Mouse (Mus musculus) lung, embryonic 15.5 days (tissue): ENCODE measurements around the gene Ttc9. TPM values are rescaled to one million over a fixed set of nuclear protein-coding genes. Genes with fewer than 3 reads are reported as not detected.

Source experiments
- ATAC-seq: fragments of 200-750 bp; cut with Nextera tagmentation; 2 replicates; pipeline ENCODE4 v1.8.0; 2017; ENCODE audit warnings: moderate number of reproducible peaks, borderline replicate concordance; ENCODE audit not compliant: low FRiP score, low TSS enrichment; ENCODE audit errors: extremely low read depth
- H3K27ac ChIP-seq: fragments of 300-500 bp; sonication (generic); 2 replicates; pipeline ENCODE4 v1.5.1; 2015; ENCODE audit warnings: moderate library complexity, mild to moderate bottlenecking, inconsistent platforms
- H3K27me3 ChIP-seq: fragments of 300-500 bp; sonication (generic); 2 replicates; pipeline ENCODE4 v1.6.1; 2015; ENCODE audit warnings: inconsistent platforms
- H3K36me3 ChIP-seq: fragments of 300-500 bp; sonication (generic); 2 replicates; pipeline ENCODE4 v1.6.1; 2015; ENCODE audit warnings: inconsistent platforms
- H3K4me1 ChIP-seq: fragments of 300-500 bp; sonication (generic); 2 replicates; pipeline ENCODE4 v1.6.1; 2015; ENCODE audit warnings: inconsistent platforms
- H3K4me2 ChIP-seq: fragments of 300-500 bp; sonication (generic); 2 replicates; pipeline ENCODE4 v1.6.1; 2015; ENCODE audit warnings: inconsistent platforms, mild to moderate bottlenecking, moderate library complexity
- H3K4me3 ChIP-seq: fragments of 300-500 bp; sonication (generic); 2 replicates; pipeline ENCODE4 v1.5.1; 2015; ENCODE audit warnings: mild to moderate bottlenecking, inconsistent platforms
- H3K9ac ChIP-seq: fragments of 300-500 bp; sonication (generic); 2 replicates; pipeline ENCODE4 v1.6.1; 2015; ENCODE audit warnings: inconsistent platforms
- H3K9me3 ChIP-seq: fragments of 300-500 bp; sonication (generic); 2 replicates; pipeline ENCODE4 v1.6.1; 2016; ENCODE audit warnings: inconsistent platforms
- WGBS: fragments of 180-500 bp; shearing (Covaris S2); methylation state at CpG from one replicate; pipeline ENCODE4 v1.1.7; 2015; 5-methylcytosine and 5-hydroxymethylcytosine counted together
- polyA plus RNA-seq: library from polyadenylated mRNA; unstranded; fragments of >200 nt; fragmentation: Nextera tagmentation; extraction: Ambion mirVana; gene quantifications from 2 replicates; pipeline ENCODE4 v1.2.1, GENCODE M21; 2015

Gene Ttc9
- polyA plus RNA-seq = 5.6 and 6.9 TPM in 2 replicates

- H3K4me3 ChIP-seq = peak within 1 kb of the TSS; percentile 58
- peak within 1 kb of the TSS; percentile 86 for H3K4me2 ChIP-seq
- under 1% methylated on average over 74 of the region's 82 CpGs for WGBS
- no peaks in the 10 kb centered on the region for H3K9me3 ChIP-seq
- peaks cover 51% of the 10 kb centered on the region for H3K27me3 ChIP-seq
- peak within 1 kb of the TSS; percentile 83 for H3K27ac ChIP-seq
- H3K36me3 ChIP-seq = no peaks in the 10 kb centered on the region
- peak within 1 kb of the TSS; percentile 56 for H3K9ac ChIP-seq
- ATAC-seq = peak; percentile 41
- peaks cover 11% of the 10 kb centered on the region; the same call in 1 of the 2 replicates for H3K4me1 ChIP-seq
Observed at GRCm38 (mm10) chr12:81630915-81631660, at the start of gene Ttc9. Ttc9 (plus strand) TSS chr12:81631249.

- H3K4me3 ChIP-seq = peak within 1 kb of the TSS; percentile 93
- peaks cover 10% of the 10 kb centered on the region for H3K36me3 ChIP-seq
- ATAC-seq = peak; percentile 99
- no peaks in the 10 kb centered on the region for H3K9me3 ChIP-seq
- peak within 1 kb of the TSS; percentile 78 for H3K9ac ChIP-seq
- H3K27me3 ChIP-seq = no peaks in the 10 kb centered on the region
- 0 out of 2 replicates have a peak, but pooled peaks cover 9% of the 10 kb centered on the region for H3K4me1 ChIP-seq
- peak within 1 kb of the TSS; percentile 78 for H3K4me2 ChIP-seq
- WGBS = 2% methylated on average over 36 of the region's 36 CpGs
- H3K27ac ChIP-seq = peak within 1 kb of the TSS; percentile 46
Observed at GRCm38 (mm10) chr12:81594902-81595671, 36.0 kb upstream of the Ttc9 start, which contains the start of gene Med6. Med6 (minus strand) TSS chr12:81595008.

GRCm38 (mm10) chr12:81596547-81597262 is 34.3 kb upstream of the Ttc9 start:
- 0 out of 2 replicates have a peak, but pooled peaks cover 9% of the 10 kb centered on the region for H3K4me1 ChIP-seq
- no peak overlapping the region for H3K27ac ChIP-seq
- 72% methylated on average over 8 of the region's 8 CpGs for WGBS
- no peaks in the 10 kb centered on the region for H3K27me3 ChIP-seq
- no peak for ATAC-seq
- no peak overlapping the region for H3K4me3 ChIP-seq
- no peaks in the 10 kb centered on the region for H3K36me3 ChIP-seq
- no peak overlapping the region for H3K4me2 ChIP-seq
- no peaks in the 10 kb centered on the region for H3K9me3 ChIP-seq
- no peak overlapping the region for H3K9ac ChIP-seq

- H3K27ac ChIP-seq = no peak overlapping the region
- no peaks in the 10 kb centered on the region for H3K9me3 ChIP-seq
- no peak overlapping the region for H3K9ac ChIP-seq
- no peak for ATAC-seq
- no peaks in the 10 kb centered on the region for H3K27me3 ChIP-seq
- no peak overlapping the region for H3K4me2 ChIP-seq
- H3K36me3 ChIP-seq = no peaks in the 10 kb centered on the region
- WGBS = 49% methylated on average over 5 of the region's 5 CpGs
- H3K4me1 ChIP-seq = no peaks in the 10 kb centered on the region
- no peak overlapping the region for H3K4me3 ChIP-seq
Observed at GRCm38 (mm10) chr12:81604995-81605784, 25.9 kb upstream of the Ttc9 start.

- no peak for ATAC-seq
- no peaks in the 10 kb centered on the region for H3K36me3 ChIP-seq
- no peaks in the 10 kb centered on the region for H3K9me3 ChIP-seq
- H3K27me3 ChIP-seq = no peaks in the 10 kb centered on the region
- H3K27ac ChIP-seq = no peak overlapping the region
- no peaks in the 10 kb centered on the region for H3K4me1 ChIP-seq
- H3K4me3 ChIP-seq = no peak overlapping the region
- H3K9ac ChIP-seq = no peak overlapping the region
- no peak overlapping the region for H3K4me2 ChIP-seq
Observed at GRCm38 (mm10) chr12:81609445-81609844, 21.6 kb upstream of the Ttc9 start.

- H3K4me3 ChIP-seq = no peak overlapping the region
- no peak overlapping the region for H3K9ac ChIP-seq
- H3K27me3 ChIP-seq = no peaks in the 10 kb centered on the region
- H3K27ac ChIP-seq = no peak overlapping the region
- no peaks in the 10 kb centered on the region for H3K4me1 ChIP-seq
- no peaks in the 10 kb centered on the region for H3K9me3 ChIP-seq
- no peak for ATAC-seq
- H3K4me2 ChIP-seq = no peak overlapping the region
- 80% methylated on average over 6 of the region's 6 CpGs for WGBS
- H3K36me3 ChIP-seq = no peaks in the 10 kb centered on the region
Observed at GRCm38 (mm10) chr12:81615807-81616206, 15.2 kb upstream of the Ttc9 start.

GRCm38 (mm10) chr12:81616980-81617379 is 14.1 kb upstream of the Ttc9 start:
- Histone ChIP-seq H3K36me3 (no peaks in the 10 kb centered on the region), H3K9ac (no peak overlapping the region), H3K4me2 (no peak overlapping the region), H3K27me3 (no peaks in the 10 kb centered on the region), H3K4me1 (no peaks in the 10 kb centered on the region), H3K4me3 (no peak overlapping the region), H3K9me3 (no peaks in the 10 kb centered on the region), H3K27ac (no peak overlapping the region)
- ATAC-seq = no peak
- 45% methylated on average over 7 of the region's 7 CpGs for WGBS

GRCm38 (mm10) chr12:81619302-81619701 is 11.7 kb upstream of the Ttc9 start:
- Histone ChIP-seq H3K9me3 (no peaks in the 10 kb centered on the region), H3K4me3 (no peak overlapping the region), H3K4me2 (no peak overlapping the region), H3K36me3 (no peaks in the 10 kb centered on the region), H3K27ac (no peak overlapping the region), H3K4me1 (no peaks in the 10 kb centered on the region), H3K27me3 (no peaks in the 10 kb centered on the region), H3K9ac (no peak overlapping the region)
- 13% methylated on average over 5 of the region's 5 CpGs for WGBS
- 0 out of 2 replicates have a peak, but pooled peaks have one; percentile 14 for ATAC-seq

GRCm38 (mm10) chr12:81623377-81623776 is 7.7 kb upstream of the Ttc9 start:
- Histone ChIP-seq H3K4me2 (no peak overlapping the region), H3K27me3 (peaks cover 6% of the 10 kb centered on the region; the same call in 1 of the 2 replicates), H3K4me3 (no peak overlapping the region), H3K27ac (no peak overlapping the region), H3K9me3 (no peaks in the 10 kb centered on the region), H3K9ac (no peak overlapping the region), H3K4me1 (no peaks in the 10 kb centered on the region), H3K36me3 (no peaks in the 10 kb centered on the region)
- ATAC-seq = no peak
- WGBS = 72% methylated on average over 4 of the region's 4 CpGs

- Histone ChIP-seq H3K9ac (no peak overlapping the region), H3K27me3 (peaks cover 33% of the 10 kb centered on the region), H3K27ac (no peak overlapping the region), H3K4me2 (no peak overlapping the region), H3K9me3 (no peaks in the 10 kb centered on the region), H3K4me1 (peaks cover 5% of the 10 kb centered on the region; the same call in 1 of the 2 replicates), H3K4me3 (no peak overlapping the region), H3K36me3 (no peaks in the 10 kb centered on the region)
- ATAC-seq = no peak
- 70% methylated on average over 12 of the region's 12 CpGs for WGBS
Observed at GRCm38 (mm10) chr12:81626226-81626861, 4.7 kb upstream of the Ttc9 start.

- 50% methylated on average over 6 of the region's 6 CpGs for WGBS
- no peak overlapping the region for H3K4me3 ChIP-seq
- H3K36me3 ChIP-seq = no peaks in the 10 kb centered on the region
- H3K9ac ChIP-seq = no peak overlapping the region
- peaks cover 44% of the 10 kb centered on the region for H3K27me3 ChIP-seq
- no peak overlapping the region for H3K4me2 ChIP-seq
- no peak for ATAC-seq
- H3K9me3 ChIP-seq = no peaks in the 10 kb centered on the region
- peaks cover 11% of the 10 kb centered on the region; the same call in 1 of the 2 replicates for H3K4me1 ChIP-seq
- H3K27ac ChIP-seq = no peak overlapping the region
Observed at GRCm38 (mm10) chr12:81627426-81627825, 3.6 kb upstream of the Ttc9 start.
